Mouse (Mus musculus): Measurements from ENCODE around the gene Erc1. TPM values are rescaled to one million over a fixed set of nuclear protein-coding genes. Genes with fewer than 3 reads are reported as not detected.

Gene Erc1
- polyA plus RNA-seq (2012; ENCODE audit: low replicate concordance): 1.2 and 2.2 TPM in 2 replicates

DNA sequence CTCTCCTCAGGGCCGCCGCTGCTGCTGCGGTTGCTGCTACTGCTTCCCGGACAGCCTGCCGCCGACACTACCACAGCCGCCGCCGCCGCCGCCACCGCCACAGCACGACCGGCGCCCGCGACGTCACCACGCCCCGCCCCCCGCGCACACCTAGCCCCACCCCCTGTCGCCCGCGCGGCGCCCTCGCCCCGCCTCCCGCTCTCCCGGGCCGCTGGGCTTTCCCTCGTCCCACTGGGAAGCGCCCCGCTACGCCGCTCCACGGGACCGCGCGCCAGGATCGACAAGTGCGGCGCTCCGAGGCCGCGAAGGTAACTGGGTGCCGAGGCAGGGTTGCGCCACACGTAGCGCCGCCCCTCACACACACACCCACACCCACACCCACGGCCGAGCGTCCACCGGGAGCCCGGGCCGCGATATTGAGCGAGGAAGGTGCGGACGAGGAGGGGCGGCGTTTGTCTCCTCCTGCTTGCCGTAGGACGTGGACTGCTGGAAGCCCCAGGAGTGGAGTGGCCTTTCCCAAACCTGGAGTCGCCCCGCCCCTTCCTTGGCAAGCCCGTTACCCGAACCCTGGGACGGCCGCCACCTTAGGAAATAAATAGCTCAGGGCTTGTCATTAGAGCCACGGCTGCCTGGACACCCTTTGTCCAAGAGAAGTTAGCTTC is at the start of gene Erc1:
Gene Erc1 (minus strand): TSS at position 134 of the 662 bp plus-strand sequence.

GRCm38 (mm10) chr6:119543803-119544517 is 304.0 kb downstream of the Erc1 start, which contains the start of gene Wnt5b:
TSS of gene Wnt5b (minus strand) at chr6:119544347.

Other genes with a start within 250 kb of the Erc1 start
- 28.3 and 68.9 TPM in 2 replicates for gene Rad52, start 54.5 kb upstream of the Erc1 start, polyA plus RNA-seq (2012; ENCODE audit: low replicate concordance)
- 67.7 and 146 TPM in 2 replicates for gene Wnk1, start 190.5 kb upstream of the Erc1 start, polyA plus RNA-seq (2012; ENCODE audit: low replicate concordance)
- gene Ninj2, start 245.2 kb upstream of the Erc1 start, polyA plus RNA-seq (2012; ENCODE audit: low replicate concordance): not detected in 2 replicates